23 mouse cellular contexts compared by ENCODE assay signal in genomic region chr13:54296260-54296555, GRCm38 (mm10).
DNase-seq lines count a peak whose midpoint lies in the region; ATAC-seq and TF ChIP-seq lines count a peak whose summit lies in the region.
"Had no signal": no experiment of that assay in that cellular context is flagged by ENCODE, and none has a peak within 500 bp of the region (broad histone marks: within the 10 kb centered on the region; RNA-seq: fewer than 3 reads in every experiment).

No protein-coding gene starts in this region.

- H3K27me3 ChIP-seq in midbrain, embryonic 10.5 days (ENCODE audit: low read depth, poor library complexity, severe bottlenecking) = peaks cover 76% of the 10 kb centered on the region
- no peaks in the 10 kb centered on the region for H3K27me3 ChIP-seq in midbrain, embryonic 14.5 days (ENCODE audit: control insufficient read depth, insufficient read depth, low read length)
- H3K27me3 ChIP-seq in midbrain, embryonic 13.5 days = peaks cover 16% of the 10 kb centered on the region
- no peaks in the 10 kb centered on the region for H3K27me3 ChIP-seq in midbrain, embryonic 15.5 days (replicated peaks)
- H3K27me3 ChIP-seq in stomach, postnatal 0 days (ENCODE audit: control insufficient read depth, insufficient read depth, low read length) = no peaks in the 10 kb centered on the region
- H3K27me3 ChIP-seq in embryonic facial prominence, embryonic 10.5 days (replicated peaks; ENCODE audit: low read depth, poor library complexity, severe bottlenecking) = peaks cover 5% of the 10 kb centered on the region
- H3K27me3 ChIP-seq: embryonic facial prominence, embryonic 12.5 days; forebrain, embryonic 13.5 days; forebrain, embryonic 15.5 days had no signal

- 4% methylated on average over 1 of the region's 1 CpGs for WGBS in midbrain, embryonic 10.5 days
- WGBS in midbrain, embryonic 14.5 days = 0% methylated on average over 1 of the region's 1 CpGs
- 6% methylated on average over 1 of the region's 1 CpGs for WGBS in midbrain, embryonic 13.5 days
- 9% methylated on average over 1 of the region's 1 CpGs for WGBS in midbrain, embryonic 15.5 days
- WGBS in stomach, postnatal 0 days = 23% methylated on average over 1 of the region's 1 CpGs
- WGBS in embryonic facial prominence, embryonic 10.5 days = 35% methylated on average over 1 of the region's 1 CpGs

- no peaks in the 10 kb centered on the region for H3K9me3 ChIP-seq in midbrain, embryonic 10.5 days (replicated peaks)
- no peaks in the 10 kb centered on the region for H3K9me3 ChIP-seq in midbrain, embryonic 14.5 days (ENCODE audit: control insufficient read depth, low read length)
- no peaks in the 10 kb centered on the region for H3K9me3 ChIP-seq in midbrain, embryonic 13.5 days
- no peaks in the 10 kb centered on the region for H3K9me3 ChIP-seq in midbrain, embryonic 15.5 days
- H3K9me3 ChIP-seq in stomach, postnatal 0 days (ENCODE audit: control insufficient read depth, low read length) = no peaks in the 10 kb centered on the region
- H3K9me3 ChIP-seq in embryonic facial prominence, embryonic 10.5 days = no peaks in the 10 kb centered on the region
- H3K9me3 ChIP-seq: embryonic facial prominence, embryonic 12.5 days; forebrain, embryonic 13.5 days; forebrain, embryonic 15.5 days had no signal

- H3K36me3 ChIP-seq in midbrain, embryonic 10.5 days = no peaks in the 10 kb centered on the region
- H3K36me3 ChIP-seq in midbrain, embryonic 14.5 days (ENCODE audit: control insufficient read depth, insufficient read depth, low read length) = no peaks in the 10 kb centered on the region
- no peaks in the 10 kb centered on the region for H3K36me3 ChIP-seq in midbrain, embryonic 13.5 days
- no peaks in the 10 kb centered on the region for H3K36me3 ChIP-seq in midbrain, embryonic 15.5 days (replicated peaks)
- no peaks in the 10 kb centered on the region for H3K36me3 ChIP-seq in stomach, postnatal 0 days (ENCODE audit: control insufficient read depth, insufficient read depth, low read length)
- no peaks in the 10 kb centered on the region for H3K36me3 ChIP-seq in embryonic facial prominence, embryonic 10.5 days (replicated peaks)
- H3K36me3 ChIP-seq: embryonic facial prominence, embryonic 12.5 days; forebrain, embryonic 15.5 days; G1E had no signal

- no peak for TF ChIP-seq EP300 in stomach, postnatal 0 days (optimal IDR thresholded peaks at IDR 0.05)

- TF ChIP-seq CTCF in stomach, postnatal 0 days (IDR thresholded peaks at IDR 0.05; ENCODE audit: low read depth) = no peak

- H3K4me1 ChIP-seq in midbrain, embryonic 10.5 days = peaks cover 11% of the 10 kb centered on the region
- peaks cover 11% of the 10 kb centered on the region for H3K4me1 ChIP-seq in midbrain, embryonic 14.5 days (ENCODE audit: control insufficient read depth, insufficient read depth, low read length)
- peaks cover 17% of the 10 kb centered on the region for H3K4me1 ChIP-seq in midbrain, embryonic 13.5 days (replicated peaks)
- peaks cover 13% of the 10 kb centered on the region for H3K4me1 ChIP-seq in midbrain, embryonic 15.5 days
- H3K4me1 ChIP-seq in stomach, postnatal 0 days (replicated peaks; ENCODE audit: control insufficient read depth, insufficient read depth) = no peaks in the 10 kb centered on the region
- H3K4me1 ChIP-seq in embryonic facial prominence, embryonic 10.5 days = no peaks in the 10 kb centered on the region

- ATAC-seq in midbrain, embryonic 14.5 days (ENCODE audit: low FRiP score, low TSS enrichment) = no peak
- no peak for ATAC-seq in midbrain, embryonic 13.5 days
- ATAC-seq in midbrain, embryonic 15.5 days (replicated peaks) = no peak
- no peak for ATAC-seq in stomach, postnatal 0 days (ENCODE audit: low FRiP score, low TSS enrichment)
- ATAC-seq: CD4-positive, CD25-positive, alpha-beta regulatory T cell, adult 4 months; forebrain, embryonic 13.5 days; forebrain, embryonic 15.5 days had no signal

- H3K4me2 ChIP-seq in midbrain, embryonic 14.5 days (ENCODE audit: low read length) = no peak overlapping the region
- H3K4me2 ChIP-seq in midbrain, embryonic 13.5 days (replicated peaks) = no peak overlapping the region
- no peak overlapping the region for H3K4me2 ChIP-seq in midbrain, embryonic 15.5 days
- no peak overlapping the region for H3K4me2 ChIP-seq in stomach, postnatal 0 days (replicated peaks; ENCODE audit: low read depth)
- H3K4me2 ChIP-seq: embryonic facial prominence, embryonic 12.5 days; forebrain, embryonic 13.5 days; forebrain, embryonic 15.5 days had no signal

- no peak overlapping the region for H3K4me3 ChIP-seq in midbrain, embryonic 10.5 days
- H3K4me3 ChIP-seq in midbrain, embryonic 14.5 days (replicated peaks; ENCODE audit: low read depth, low read length) = no peak overlapping the region
- no peak overlapping the region for H3K4me3 ChIP-seq in midbrain, embryonic 13.5 days (replicated peaks)
- no peak overlapping the region for H3K4me3 ChIP-seq in midbrain, embryonic 15.5 days
- no peak overlapping the region for H3K4me3 ChIP-seq in stomach, postnatal 0 days (ENCODE audit: low read depth, low read length)
- H3K4me3 ChIP-seq in embryonic facial prominence, embryonic 10.5 days = no peak overlapping the region
- H3K4me3 ChIP-seq: embryonic facial prominence, embryonic 12.5 days; forebrain, embryonic 13.5 days; forebrain, embryonic 15.5 days had no signal

- no peak overlapping the region for H3K9ac ChIP-seq in midbrain, embryonic 14.5 days (replicated peaks; ENCODE audit: low read length)
- no peak overlapping the region for H3K9ac ChIP-seq in midbrain, embryonic 13.5 days (replicated peaks)
- no peak overlapping the region for H3K9ac ChIP-seq in midbrain, embryonic 15.5 days
- H3K9ac ChIP-seq in stomach, postnatal 0 days (ENCODE audit: low read length) = 0 out of 2 replicates have a peak overlapping the region, but pooled peaks have one; percentile 8
- H3K9ac ChIP-seq: embryonic facial prominence, embryonic 12.5 days; forebrain, embryonic 13.5 days; forebrain, embryonic 15.5 days had no signal

- DNase-seq in midbrain, embryonic 10.5 days (ENCODE audit: low spot score) = peak; percentile 27
- no peak for DNase-seq in midbrain, embryonic 14.5 days
- DNase-seq in retina, postnatal 1 day = peak; percentile 89
- DNase-seq in stomach, postnatal 0 days (ENCODE audit: low spot score) = no peak
- DNase-seq in T-cell, adult 2 months (ENCODE audit: low spot score) = no peak
- no peak for DNase-seq in embryonic facial prominence, embryonic 10.5 days (ENCODE audit: low spot score)
- DNase-seq: adrenal gland, postnatal 10 days; adrenal gland, postnatal 25 days; B cell, adult 2 months; cerebellum, adult 11 months; cerebellum, adult 18-20 months; cerebellum, adult 8-10 months; cerebellum, adult 9-11 months; cerebellum, postnatal 14 days; cerebellum, postnatal 36 days; embryo, embryonic 11 days had no signal

- H3K27ac ChIP-seq in midbrain, embryonic 10.5 days (replicated peaks) = 0 out of 2 replicates have a peak overlapping the region, but pooled peaks have one; percentile 20
- H3K27ac ChIP-seq in midbrain, embryonic 14.5 days (replicated peaks; ENCODE audit: low read depth, low read length) = no peak overlapping the region
- H3K27ac ChIP-seq in midbrain, embryonic 13.5 days = peak overlapping the region; percentile 39; the same call in 1 of the 2 replicates
- H3K27ac ChIP-seq in midbrain, embryonic 15.5 days = no peak overlapping the region
- no peak overlapping the region for H3K27ac ChIP-seq in stomach, postnatal 0 days (replicated peaks)
- no peak overlapping the region for H3K27ac ChIP-seq in embryonic facial prominence, embryonic 10.5 days (replicated peaks)
- H3K27ac ChIP-seq: embryonic facial prominence, embryonic 12.5 days; forebrain, embryonic 13.5 days; forebrain, embryonic 15.5 days had no signal

Comparison
In these comparisons a context has a peak if more than half of its experiments do, and no peak if none do; other contexts are left out.
1. DNase-seq: peak in midbrain, embryonic 10.5 days (single experiment) and retina, postnatal 1 day (single experiment); none in midbrain, embryonic 14.5 days (single experiment), stomach, postnatal 0 days (single experiment), T-cell, adult 2 months (single experiment) and embryonic facial prominence, embryonic 10.5 days (single experiment).
2. H3K27ac ChIP-seq: peak in midbrain, embryonic 10.5 days (single experiment) and midbrain, embryonic 13.5 days (single experiment); none in midbrain, embryonic 14.5 days (single experiment), midbrain, embryonic 15.5 days (single experiment), stomach, postnatal 0 days (single experiment) and embryonic facial prominence, embryonic 10.5 days (single experiment).